Mouse (Mus musculus): ENCODE measurements around the gene Il6ra.

DNA sequence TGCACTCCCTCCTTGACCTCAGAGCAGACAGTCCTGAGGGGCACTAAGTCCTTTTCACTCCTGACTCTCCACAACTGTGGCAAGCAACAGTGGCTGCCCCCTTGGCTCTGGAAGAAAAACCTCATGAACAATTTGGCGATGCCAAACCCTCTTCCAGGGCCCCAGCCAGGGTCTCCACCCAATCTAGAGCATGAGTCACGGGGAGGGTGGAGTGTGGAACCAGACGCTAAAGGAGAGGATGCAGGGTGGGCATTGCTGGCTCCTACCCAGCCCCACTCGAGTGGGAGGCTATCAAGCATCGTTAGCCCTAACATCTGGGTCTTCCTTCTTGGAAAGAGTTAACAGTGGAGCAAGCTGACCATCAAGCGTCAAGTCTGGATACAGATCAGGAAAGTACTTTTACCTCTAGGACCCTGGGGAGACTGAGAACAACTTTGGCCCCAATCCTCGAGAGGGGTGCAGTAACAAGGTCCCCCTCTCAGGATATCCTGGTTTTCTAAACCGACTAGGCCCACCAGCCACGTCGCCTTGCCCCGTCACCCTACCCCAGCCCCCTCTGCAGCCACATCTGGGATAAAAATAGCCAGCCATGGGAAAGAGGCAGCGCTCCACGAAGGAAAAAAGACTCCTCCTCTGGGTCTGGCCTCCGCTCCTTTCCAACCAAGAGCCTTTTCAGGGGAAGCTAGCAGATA, 49.2 kb upstream of the Il6ra start:
- TF ChIP-seq CTCF (IDR thresholded peaks at IDR 0.05; ENCODE audit: low read depth), result no peak
- no peak for TF ChIP-seq EP300 (IDR thresholded peaks at IDR 0.05; ENCODE audit: low read depth)
